17 mouse cellular contexts compared by ENCODE assay signal in the genomic region with DNA sequence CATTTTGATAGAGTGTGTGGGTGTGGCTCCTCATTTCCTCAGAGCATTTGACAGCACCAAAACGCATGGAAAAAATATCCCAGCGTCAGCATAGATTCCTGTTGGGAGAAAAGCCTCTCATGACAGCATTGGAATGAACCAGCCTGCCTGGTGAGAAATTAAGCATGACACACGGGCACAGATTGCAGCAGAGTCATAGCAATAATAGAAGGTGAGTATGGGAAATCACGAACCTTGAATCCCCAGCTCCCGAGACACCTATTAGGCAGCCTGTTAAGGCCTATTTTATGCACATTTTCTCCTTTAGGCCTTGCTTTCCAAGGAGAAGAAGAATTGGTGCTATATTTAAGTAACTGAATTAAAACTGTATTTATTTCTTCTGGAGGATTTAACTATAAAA.
"Had no signal": no experiment of that assay in that cellular context is flagged by ENCODE, and none has a peak within 500 bp of the region (broad histone marks: within the 10 kb centered on the region; RNA-seq: fewer than 3 reads in every experiment).

No protein-coding gene starts in this region.

- ATAC-seq: intestine, embryonic 15.5 days had no signal

- H3K4me3 ChIP-seq: intestine, embryonic 15.5 days; kidney, embryonic 15.5 days; limb, embryonic 15.5 days; liver, embryonic 13.5 days; midbrain, embryonic 12.5 days; stomach, embryonic 15.5 days had no signal

- H3K4me2 ChIP-seq: intestine, embryonic 15.5 days; kidney, embryonic 15.5 days; limb, embryonic 15.5 days; liver, embryonic 13.5 days; midbrain, embryonic 12.5 days; stomach, embryonic 15.5 days had no signal

- H3K36me3 ChIP-seq: intestine, embryonic 15.5 days; kidney, embryonic 15.5 days; limb, embryonic 15.5 days; liver, embryonic 13.5 days; midbrain, embryonic 12.5 days; stomach, embryonic 15.5 days had no signal

- H3K9me3 ChIP-seq: intestine, embryonic 15.5 days; kidney, embryonic 15.5 days; limb, embryonic 15.5 days; liver, embryonic 13.5 days; midbrain, embryonic 12.5 days; stomach, embryonic 15.5 days had no signal

- H3K27me3 ChIP-seq: intestine, embryonic 15.5 days; kidney, embryonic 15.5 days; limb, embryonic 15.5 days; liver, embryonic 13.5 days; midbrain, embryonic 12.5 days; stomach, embryonic 15.5 days had no signal

- H3K9ac ChIP-seq: intestine, embryonic 15.5 days; kidney, embryonic 15.5 days; limb, embryonic 15.5 days; liver, embryonic 13.5 days; midbrain, embryonic 12.5 days; stomach, embryonic 15.5 days had no signal

- DNase-seq: kidney, adult 11 months; kidney, adult 8-10 months; kidney, postnatal 10 days; kidney, postnatal 36 days; liver, embryonic 13.5 days; lung, adult 2 months; lung, postnatal 14 days; lung, postnatal 4 days; retina, postnatal 1 day; right cerebral cortex, postnatal 25 days; spleen, adult 18-20 months; thymus, postnatal 25 days had no signal

- H3K4me1 ChIP-seq: intestine, embryonic 15.5 days; kidney, embryonic 15.5 days; liver, embryonic 13.5 days; stomach, embryonic 15.5 days had no signal

- H3K27ac ChIP-seq: intestine, embryonic 15.5 days; kidney, embryonic 15.5 days; limb, embryonic 15.5 days; liver, embryonic 13.5 days; midbrain, embryonic 12.5 days; stomach, embryonic 15.5 days had no signal
